Mouse (Mus musculus) small intestine, adult 2 months (tissue): Measurements from ENCODE around the gene Spata31d1b. TPM values are rescaled to one million over a fixed set of nuclear protein-coding genes. Genes with fewer than 3 reads are reported as not detected.
A peak's percentile ranks its signal among the peaks of the same experiment; 100 is the strongest.
"Not testable (repeated sequence)": the region's sequence is repeated elsewhere in the genome, so short reads cannot be mapped to it uniquely, and the experiment has no call there.

Experiments used
- H3K27ac ChIP-seq: fragments of 200-500 bp; 2 replicates; pipeline ENCODE4 v1.5.1; 2012; ENCODE audit warnings: low read depth, low read length, control low read depth, inconsistent platforms; ENCODE audit not compliant: insufficient read depth
- H3K27me3 ChIP-seq: fragments of 200-500 bp; 2 replicates; pipeline ENCODE4 v1.6.1; 2012; ENCODE audit warnings: mild to moderate bottlenecking, moderate library complexity, low read length, inconsistent platforms; ENCODE audit not compliant: control insufficient read depth, insufficient read depth
- H3K36me3 ChIP-seq: fragments of 200-500 bp; 2 replicates; pipeline ENCODE4 v1.6.1; 2012; ENCODE audit warnings: mild to moderate bottlenecking, low read length, control low read depth, inconsistent platforms; ENCODE audit not compliant: control insufficient read depth, insufficient read depth
- H3K4me1 ChIP-seq: fragments of 200-500 bp; 2 replicates; pipeline ENCODE4 v1.6.1; 2012; ENCODE audit warnings: low read length, inconsistent platforms, mixed read lengths; ENCODE audit not compliant: control insufficient read depth, insufficient read depth, insufficient read length
- H3K4me3 ChIP-seq: fragments of 200-500 bp; 2 replicates; pipeline ENCODE4 v1.5.1; 2012; ENCODE audit warnings: low read depth, mild to moderate bottlenecking, control low read depth, inconsistent platforms, low read length, moderate library complexity
- CTCF ChIP-seq: fragments of 200-500 bp; IDR thresholded peaks from 2 replicates; pipeline ENCODE4 v1.5.1; 2012; ENCODE audit warnings: low read depth, mild to moderate bottlenecking, control low read depth, inconsistent platforms, low read length, moderate library complexity, mixed read lengths; ENCODE audit not compliant: insufficient replicate concordance, insufficient read length; ENCODE audit errors: extremely low read depth
- POLR2A ChIP-seq: fragments of 200-500 bp; IDR thresholded peaks from 2 replicates; pipeline ENCODE4 v1.6.1; 2012; ENCODE audit warnings: low read depth, mild to moderate bottlenecking, control low read depth, inconsistent platforms, low read length, moderate library complexity
- WGBS: fragments of 180-500 bp; shearing (Covaris S2); methylation state at CpG from one replicate; pipeline ENCODE4 v1.1.7; 2018; 5-methylcytosine and 5-hydroxymethylcytosine counted together
- polyA plus RNA-seq: library from polyadenylated mRNA; depleted of rRNA; stranded (reverse); fragments of >200 nt; gene quantifications from 2 replicates; pipeline ENCODE4 v1.2.3, GENCODE M21; 2012; rRNA removed

The Spata31d1b gene
- not detected in 2 replicates for polyA plus RNA-seq

GRCm38 (mm10) chr13:59711984-59712383 lies at the start of gene Spata31d1b:
Spata31d1b (plus strand) TSS chr13:59712284.
- not testable (repeated sequence) for H3K27me3 ChIP-seq, H3K4me1 ChIP-seq, H3K36me3 ChIP-seq, H3K4me3 ChIP-seq, H3K27ac ChIP-seq
- 55% methylated on average over 3 of the region's 3 CpGs for WGBS

DNA sequence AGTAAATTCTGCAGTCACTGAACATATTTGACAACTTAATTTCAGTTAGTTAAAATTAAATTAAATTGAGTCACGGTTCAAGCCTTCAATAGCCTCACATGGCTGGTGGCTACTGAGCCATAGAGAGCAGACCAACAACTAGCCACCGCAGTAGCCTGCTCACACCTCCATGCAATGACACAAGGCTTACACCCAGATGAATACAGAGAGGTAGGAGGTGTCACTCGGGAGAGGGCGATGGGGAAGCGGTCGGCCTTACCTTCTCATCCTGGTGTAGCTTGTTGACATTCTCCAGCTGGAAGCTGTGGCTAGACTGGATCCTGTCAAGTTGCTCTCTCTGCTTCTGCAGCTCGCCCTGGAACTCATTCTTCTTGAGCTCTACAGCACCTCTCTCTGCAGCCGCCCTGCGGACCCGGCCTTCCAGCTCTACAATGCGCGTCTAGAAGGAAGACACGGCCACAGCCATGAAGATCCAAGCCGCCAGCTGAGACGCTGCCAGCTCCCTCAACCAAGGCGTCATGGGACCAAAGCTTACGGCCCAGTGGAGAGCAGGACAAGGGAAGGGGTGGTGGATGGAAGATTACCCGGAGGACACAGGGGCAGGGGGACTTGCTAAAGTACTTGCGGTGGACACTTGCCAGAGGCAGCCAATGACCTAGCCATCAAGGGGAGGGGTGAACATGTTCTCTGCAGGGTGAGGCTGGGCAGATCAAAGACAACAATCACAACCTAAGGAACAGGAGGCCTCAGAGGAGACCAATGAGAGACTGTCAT lies 48.0 kb upstream of the Spata31d1b start:
- WGBS: 91% methylated on average over 19 of the region's 19 CpGs
- Histone ChIP-seq H3K27me3 (no peaks in the 10 kb centered on the region), H3K4me1 (peaks cover 11% of the 10 kb centered on the region; the same call in 1 of the 2 replicates), H3K4me3 (no peak overlapping the region), H3K36me3 (peaks cover 36% of the 10 kb centered on the region), H3K27ac (no peak overlapping the region)
- TF ChIP-seq CTCF (no peak), POLR2A (no peak)

- Histone ChIP-seq H3K4me1 (peaks cover 10% of the 10 kb centered on the region; the same call in 1 of the 2 replicates), H3K27me3 (no peaks in the 10 kb centered on the region), H3K36me3 (peaks cover 24% of the 10 kb centered on the region), H3K4me3 (no peak overlapping the region), H3K27ac (no peak overlapping the region)
- 40% methylated on average over 5 of the region's 5 CpGs for WGBS
- TF ChIP-seq POLR2A: no peak
- no peak for TF ChIP-seq CTCF
These were observed 44.3 kb upstream of the Spata31d1b start for GRCm38 (mm10) chr13:59667763-59668162.

- WGBS: 5% methylated on average over 11 of the region's 11 CpGs
- peaks cover 19% of the 10 kb centered on the region for H3K36me3 ChIP-seq
- no peaks in the 10 kb centered on the region for H3K27me3 ChIP-seq
- peak overlapping the region; percentile 98 for H3K27ac ChIP-seq
- H3K4me1 ChIP-seq: peaks cover 10% of the 10 kb centered on the region; the same call in 1 of the 2 replicates
- TF ChIP-seq POLR2A: 0 out of 2 replicates have a peak, but pooled peaks have one; percentile 54
- no peak for TF ChIP-seq CTCF
- peak overlapping the region; percentile 49 for H3K4me3 ChIP-seq
These were observed 43.5 kb upstream of the Spata31d1b start for GRCm38 (mm10) chr13:59668501-59669093.

DNA sequence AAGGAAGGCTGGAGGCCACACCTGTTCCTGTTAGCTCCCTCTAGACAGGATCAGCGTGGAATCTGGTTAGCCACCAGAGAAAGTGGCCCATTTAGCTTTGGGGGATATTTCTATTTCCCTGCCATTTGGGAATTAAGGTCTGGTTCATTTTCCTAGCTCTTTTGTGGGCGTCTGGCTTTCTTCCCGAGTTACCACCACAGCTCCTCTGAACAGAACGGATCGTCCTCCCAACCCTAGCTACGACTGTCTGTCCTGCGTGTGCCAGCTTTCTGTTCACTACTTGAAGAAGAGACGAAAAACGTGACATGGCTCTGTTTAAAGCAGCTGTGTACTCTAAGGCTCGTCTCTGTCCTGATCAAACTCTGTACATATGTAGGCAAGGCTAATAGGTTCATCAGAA lies 42.1 kb upstream of the Spata31d1b start:
- peaks cover 6% of the 10 kb centered on the region for H3K36me3 ChIP-seq
- no peaks in the 10 kb centered on the region for H3K27me3 ChIP-seq
- TF ChIP-seq POLR2A: no peak
- no peak for TF ChIP-seq CTCF
- 92% methylated on average over 10 of the region's 10 CpGs for WGBS
- H3K4me3 ChIP-seq: no peak overlapping the region
- peak overlapping the region; percentile 98 for H3K27ac ChIP-seq
- H3K4me1 ChIP-seq: peaks cover 13% of the 10 kb centered on the region; the same call in 1 of the 2 replicates

GRCm38 (mm10) chr13:59671521-59671920 lies 40.6 kb upstream of the Spata31d1b start:
- Histone ChIP-seq H3K27me3 (no peaks in the 10 kb centered on the region), H3K36me3 (peaks cover under 1% of the 10 kb centered on the region), H3K27ac (no peak overlapping the region), H3K4me3 (no peak overlapping the region), H3K4me1 (peaks cover 10% of the 10 kb centered on the region; the same call in 1 of the 2 replicates)
- WGBS: 77% methylated on average over 2 of the region's 2 CpGs
- no peak for TF ChIP-seq CTCF
- TF ChIP-seq POLR2A: no peak

- no peaks in the 10 kb centered on the region for H3K27me3 ChIP-seq
- no peak overlapping the region for H3K27ac ChIP-seq
- WGBS: 46% methylated on average over 6 of the region's 6 CpGs
- TF ChIP-seq CTCF (no peak), POLR2A (no peak)
- peaks cover 10% of the 10 kb centered on the region; the same call in 1 of the 2 replicates for H3K4me1 ChIP-seq
- H3K4me3 ChIP-seq: no peak overlapping the region
- H3K36me3 ChIP-seq: no peaks in the 10 kb centered on the region; the same call in 1 of the 2 replicates
These were observed 39.8 kb upstream of the Spata31d1b start for GRCm38 (mm10) chr13:59672248-59672647.
